Mouse (Mus musculus) midbrain, embryonic 13.5 days (tissue): ENCODE data around the gene Gm26938. TPM values are rescaled to one million over a fixed set of nuclear protein-coding genes. Genes with fewer than 3 reads are reported as not detected.

Experiments
- microRNA-seq: library from miRNA; unstranded; fragments of <30 nt; microRNA quantifications from one replicate; pipeline ENCODE4, GENCODE M21; 2016
- polyA plus RNA-seq: library from polyadenylated mRNA; unstranded; fragments of >200 nt; fragmentation: Nextera tagmentation; extraction: Ambion mirVana; gene quantifications from 2 replicates; pipeline ENCODE4 v1.2.1, GENCODE M21; 2015

Gm26938 gene
- polyA plus RNA-seq, 1 experiment from 2014 or later, result not detected

Small RNAs within 50 kb of the gene (microRNA-seq; reads per million reads assigned to microRNA genes)
- gene Mir7037, result not detected

Other genes with a start within 250 kb of the Gm26938 start
- gene Micall2, start 90.1 kb downstream of the Gm26938 start, polyA plus RNA-seq, result 7.5 and 8.9 TPM in 2 replicates
- 24.0 and 28.9 TPM in 2 replicates for gene Ints1, start 50.7 kb downstream of the Gm26938 start, polyA plus RNA-seq
- gene Mafk, start 34.9 kb downstream of the Gm26938 start, polyA plus RNA-seq, result 15.4 TPM in 2 replicates
- 0.19 and 0.35 TPM in 2 replicates for gene Tmem184a, start 6.5 kb downstream of the Gm26938 start, polyA plus RNA-seq
- gene Psmg3, start 478 bp upstream of the Gm26938 start, polyA plus RNA-seq, result 78.6 and 81.9 TPM in 2 replicates
- gene Elfn1, start 81.5 kb upstream of the Gm26938 start, polyA plus RNA-seq, result 0.80 and 1.1 TPM in 2 replicates